8 mouse cellular contexts compared by ENCODE assay signal in the genomic region with DNA sequence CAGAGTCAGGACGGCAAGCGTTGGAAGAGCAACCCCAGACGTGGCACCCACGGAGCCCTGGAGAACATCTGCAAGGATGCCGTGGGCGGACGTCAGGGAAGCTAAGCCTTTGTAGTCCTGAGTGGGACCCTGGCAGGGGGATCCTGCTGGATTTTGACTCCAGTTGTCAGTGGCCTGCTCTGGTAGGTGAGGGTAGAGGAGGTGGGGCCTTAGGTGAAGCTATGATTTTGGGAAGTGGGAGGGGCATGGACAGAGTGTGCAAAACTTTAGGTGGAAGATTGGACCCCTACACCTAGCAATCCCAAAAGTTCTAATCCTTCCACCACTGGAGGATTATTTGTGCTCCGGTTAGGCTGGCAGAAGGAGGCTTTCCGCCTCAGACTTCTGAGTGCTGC. TPM values are rescaled to one million over a fixed set of nuclear protein-coding genes. Genes with fewer than 3 reads are reported as not detected.
DNase-seq lines count a peak whose midpoint lies in the region; ATAC-seq and TF ChIP-seq lines count a peak whose summit lies in the region.

No protein-coding gene starts in this region.

- no peak overlapping the region for H3K9ac ChIP-seq in liver, embryonic 14.5 days (replicated peaks)

- TF ChIP-seq POLR2A in thymus, adult 2 months (IDR thresholded peaks at IDR 0.05; ENCODE audit: control insufficient read depth, extremely low read depth, insufficient read depth, low read length, poor library complexity), result no peak

- peaks cover 3% of the 10 kb centered on the region for H3K4me1 ChIP-seq in thymus, adult 2 months (replicated peaks; ENCODE audit: control insufficient read depth, insufficient read depth, low read length)
- H3K4me1 ChIP-seq in liver, embryonic 14.5 days (replicated peaks; ENCODE audit: control insufficient read depth in 2 of 2, insufficient read depth in 2 of 2, low read length in 1 of 2), result peaks cover 0 to 2% of the 10 kb centered on the region in 2 experiments; a peak in 2 of 4 replicates

- TF ChIP-seq CTCF in thymus, adult 2 months (IDR thresholded peaks at IDR 0.05; ENCODE audit: borderline replicate concordance, control insufficient read depth, extremely low read depth, insufficient read depth, low read length, poor library complexity), result no peak
- TF ChIP-seq CTCF in liver, embryonic 14.5 days (IDR thresholded peaks at IDR 0.05; ENCODE audit: low read depth), result no peak

- no peak for TF ChIP-seq EP300 in liver, embryonic 14.5 days (IDR thresholded peaks at IDR 0.05; ENCODE audit: low read depth)

- no peaks in the 10 kb centered on the region for H3K27me3 ChIP-seq in thymus, adult 2 months (ENCODE audit: control insufficient read depth, insufficient read depth, low read length)
- no peaks in the 10 kb centered on the region for H3K27me3 ChIP-seq in liver, embryonic 14.5 days (ENCODE audit: control insufficient read depth, insufficient read depth, low read length)

- H3K27ac ChIP-seq in thymus, adult 2 months (ENCODE audit: control insufficient read depth, insufficient read depth, low read length), result no peak overlapping the region
- no peak overlapping the region for H3K27ac ChIP-seq in liver, embryonic 14.5 days

- 89% methylated on average over 9 of the region's 9 CpGs for WGBS in thymus, adult 2 months
- WGBS in liver, embryonic 14.5 days (ENCODE audit: insufficient replicate concordance), result 44% methylated on average over 9 of the region's 9 CpGs

- peak; percentile 7; the same call in 1 of the 2 replicates for ATAC-seq in liver, embryonic 14.5 days (ENCODE audit: insufficient read depth)

- H3K9me3 ChIP-seq in liver, embryonic 14.5 days (ENCODE audit: control insufficient read depth, low read length), result no peaks in the 10 kb centered on the region

- no peaks in the 10 kb centered on the region for H3K36me3 ChIP-seq in thymus, adult 2 months (ENCODE audit: control insufficient read depth, insufficient read depth, low read length)
- no peaks in the 10 kb centered on the region for H3K36me3 ChIP-seq in liver, embryonic 14.5 days (replicated peaks; ENCODE audit: control insufficient read depth, insufficient read depth, low read depth)

- peak; percentile 90 for DNase-seq in heart, adult 11 months
- no peak for DNase-seq in heart, adult 8-10 months (ENCODE audit: low spot score)
- no peak for DNase-seq in thymus, adult 2 months
- DNase-seq in thymus, postnatal 36 days, result no peak
- DNase-seq in liver, embryonic 14.5 days (ENCODE audit: low read depth in 3 of 3, low spot score in 3 of 3), result no peak
- no peak for DNase-seq in layer of hippocampus, adult 8-10 months (ENCODE audit: low spot score in 2 of 2)
- DNase-seq in right cerebral cortex, adult 2 months (ENCODE audit: low spot score in 2 of 2), result no peak
- no peak for DNase-seq in Muller cell, postnatal 12 days (ENCODE audit: inconsistent ontology term)

- peak overlapping the region; percentile 61 for H3K4me2 ChIP-seq in liver, embryonic 14.5 days (ENCODE audit: low read depth)

- 0 out of 2 replicates have a peak overlapping the region, but pooled peaks have one; percentile 27 for H3K4me3 ChIP-seq in thymus, adult 2 months (ENCODE audit: control insufficient read depth, insufficient read depth, low read length)
- H3K4me3 ChIP-seq in liver, embryonic 14.5 days (ENCODE audit: insufficient read depth in 1 of 2, low read depth in 2 of 2, low read length in 2 of 2), result peak overlapping the region in 1 of 2 experiments; percentile 15; a peak in 1 of 4 replicates

RNA-seq across cellular contexts. Expression of a gene that starts 0.7 kb away (rescaled TPM):
- under 1 TPM; 0.19 to 0.37 (median 0.27) TPM for total RNA-seq in heart, adult 8-10 months (2022)
- polyA plus RNA-seq in thymus, adult 2 months (2012; rRNA removed), result 3.6 and 4.7 TPM in 2 replicates
- 3.5 and 4.0 TPM in 2 replicates for polyA plus RNA-seq in liver, embryonic 14.5 days (2012; rRNA removed)
- 1.4 and 1.7 TPM in 2 replicates for polyA plus RNA-seq in liver, embryonic 14.5 days (2014; fragmentation: Nextera tagmentation; extraction: Ambion mirVana)
- under 1 TPM; 0.14 to 0.36 (median 0.15) TPM for total RNA-seq in layer of hippocampus, adult 8-10 months (2022)

RNA-seq across cellular contexts. Expression of a gene that starts 23.0 kb away (rescaled TPM):
- total RNA-seq in heart, adult 8-10 months (2022), result 10 to 100 TPM; 39.3 to 47.4 (median 44.6) TPM
- 209 and 222 TPM in 2 replicates for polyA plus RNA-seq in thymus, adult 2 months (2012; rRNA removed)
- 26.7 and 27.7 TPM in 2 replicates for polyA plus RNA-seq in liver, embryonic 14.5 days (2012; rRNA removed)
- 30.2 and 36.5 TPM in 2 replicates for polyA plus RNA-seq in liver, embryonic 14.5 days (2014; fragmentation: Nextera tagmentation; extraction: Ambion mirVana)
- 10 to 100 TPM; 36.5 to 52.5 (median 44.5) TPM for total RNA-seq in layer of hippocampus, adult 8-10 months (2022)

RNA-seq across cellular contexts. Expression of a gene that starts 27.6 kb away (rescaled TPM):
- not detected for total RNA-seq in heart, adult 8-10 months (2022)
- polyA plus RNA-seq in thymus, adult 2 months (2012; rRNA removed), result 0.26 and 0.55 TPM in 2 replicates
- polyA plus RNA-seq in liver, embryonic 14.5 days (2012; rRNA removed), result not detected in 2 replicates
- polyA plus RNA-seq in liver, embryonic 14.5 days (2014; fragmentation: Nextera tagmentation; extraction: Ambion mirVana), result not detected in 2 replicates
- not detected for total RNA-seq in layer of hippocampus, adult 8-10 months (2022)

RNA-seq across cellular contexts. Expression of a gene that starts 32.8 kb away (rescaled TPM):
- under 1 TPM in 1 of 4 experiments, not detected in 3; 0.25 TPM for total RNA-seq in heart, adult 8-10 months (2022)
- polyA plus RNA-seq in thymus, adult 2 months (2012; rRNA removed), result 0.15 TPM in 1 of 2 replicates, not detected in the other
- polyA plus RNA-seq in liver, embryonic 14.5 days (2012; rRNA removed), result not detected in 2 replicates
- polyA plus RNA-seq in liver, embryonic 14.5 days (2014; fragmentation: Nextera tagmentation; extraction: Ambion mirVana), result not detected in 2 replicates
- total RNA-seq in layer of hippocampus, adult 8-10 months (2022), result under 1 TPM in 1 of 4 experiments, not detected in 3; 0.29 TPM

RNA-seq across cellular contexts. Expression of a gene that starts 48.0 kb away (rescaled TPM):
- under 1 TPM; 0.44 to 0.82 (median 0.51) TPM for total RNA-seq in heart, adult 8-10 months (2022)
- polyA plus RNA-seq in thymus, adult 2 months (2012; rRNA removed), result 0.17 and 0.24 TPM in 2 replicates
- 0.08 TPM in 2 replicates for polyA plus RNA-seq in liver, embryonic 14.5 days (2012; rRNA removed)
- 0.06 TPM in 1 of 2 replicates, not detected in the other for polyA plus RNA-seq in liver, embryonic 14.5 days (2014; fragmentation: Nextera tagmentation; extraction: Ambion mirVana)
- 10 to 100 TPM; 72.3 to 80.0 (median 75.9) TPM for total RNA-seq in layer of hippocampus, adult 8-10 months (2022)
